In genomic region chr19:59942716-59943321, GRCm38 (mm10) we compare ENCODE assay signal across 8 mouse cellular contexts. TPM values are rescaled to one million over a fixed set of nuclear protein-coding genes. Genes with fewer than 3 reads are reported as not detected.
DNase-seq lines count a peak whose midpoint lies in the region; ATAC-seq and TF ChIP-seq lines count a peak whose summit lies in the region.

No protein-coding gene starts in this region.

- ATAC-seq in hindbrain, embryonic 15.5 days (ENCODE audit: low FRiP score, low read depth): peak; percentile 83
- peak; percentile 67 for ATAC-seq in liver, embryonic 14.5 days (ENCODE audit: insufficient read depth)
- no peak for ATAC-seq in stomach, embryonic 15.5 days (ENCODE audit: insufficient read depth, low FRiP score, low read depth)

- H3K4me1 ChIP-seq in cerebellum, adult 2 months (ENCODE audit: control insufficient read depth, insufficient read depth, low read length): peaks cover 3% of the 10 kb centered on the region
- H3K4me1 ChIP-seq in hindbrain, embryonic 15.5 days (replicated peaks): peaks cover 29% of the 10 kb centered on the region
- H3K4me1 ChIP-seq in liver, embryonic 14.5 days (replicated peaks; ENCODE audit: control insufficient read depth in 2 of 2, insufficient read depth in 2 of 2, low read length in 1 of 2): peaks cover 0 to 7% of the 10 kb centered on the region in 2 experiments; a peak in 1 of 4 replicates
- no peaks in the 10 kb centered on the region for H3K4me1 ChIP-seq in stomach, embryonic 15.5 days

- peak overlapping the region; percentile 75 for H3K9ac ChIP-seq in hindbrain, embryonic 15.5 days
- peak overlapping the region; percentile 92 for H3K9ac ChIP-seq in liver, embryonic 14.5 days (replicated peaks)
- H3K9ac ChIP-seq in stomach, embryonic 15.5 days: peak overlapping the region; percentile 83

- no peak for TF ChIP-seq CTCF in cerebellum, adult 2 months (IDR thresholded peaks at IDR 0.05; ENCODE audit: borderline replicate concordance, insufficient read depth, low read depth, low read length)
- peak; percentile 15; the same call in 1 of the 2 replicates for TF ChIP-seq CTCF in liver, embryonic 14.5 days (IDR thresholded peaks at IDR 0.05; ENCODE audit: low read depth)

- under 1% methylated on average over 26 of the region's 27 CpGs for WGBS in cerebellum, adult 2 months
- 1% methylated on average over 23 of the region's 27 CpGs for WGBS in hindbrain, embryonic 15.5 days
- WGBS in liver, embryonic 14.5 days (ENCODE audit: insufficient replicate concordance): 3% methylated on average over 27 of the region's 27 CpGs
- 2% methylated on average over 22 of the region's 27 CpGs for WGBS in stomach, embryonic 15.5 days

- peak overlapping the region; percentile 68 for H3K4me3 ChIP-seq in cerebellum, adult 2 months (replicated peaks; ENCODE audit: insufficient read depth, low read depth, low read length)
- H3K4me3 ChIP-seq in hindbrain, embryonic 15.5 days: peak overlapping the region; percentile 60
- peak overlapping the region; percentile 72 to 88 for H3K4me3 ChIP-seq in liver, embryonic 14.5 days (ENCODE audit: insufficient read depth in 1 of 2, low read depth in 2 of 2, low read length in 2 of 2)
- H3K4me3 ChIP-seq in stomach, embryonic 15.5 days (replicated peaks): peak overlapping the region; percentile 81

- H3K4me2 ChIP-seq in hindbrain, embryonic 15.5 days: peak overlapping the region; percentile 87
- H3K4me2 ChIP-seq in liver, embryonic 14.5 days (ENCODE audit: low read depth): peak overlapping the region; percentile 92
- H3K4me2 ChIP-seq in stomach, embryonic 15.5 days: peak overlapping the region; percentile 64

- TF ChIP-seq POLR2A in cerebellum, adult 2 months (IDR thresholded peaks at IDR 0.05; ENCODE audit: borderline replicate concordance, insufficient read depth, low read length): no peak

- H3K9me3 ChIP-seq in hindbrain, embryonic 15.5 days: no peaks in the 10 kb centered on the region
- H3K9me3 ChIP-seq in liver, embryonic 14.5 days (ENCODE audit: control insufficient read depth, low read length): no peaks in the 10 kb centered on the region
- H3K9me3 ChIP-seq in stomach, embryonic 15.5 days: no peaks in the 10 kb centered on the region

- peak overlapping the region; percentile 63 for H3K27ac ChIP-seq in cerebellum, adult 2 months (ENCODE audit: insufficient read depth, low read length)
- H3K27ac ChIP-seq in hindbrain, embryonic 15.5 days (replicated peaks): peak overlapping the region; percentile 90
- H3K27ac ChIP-seq in liver, embryonic 14.5 days: peak overlapping the region; percentile 84
- peak overlapping the region; percentile 89 for H3K27ac ChIP-seq in stomach, embryonic 15.5 days

- H3K36me3 ChIP-seq in hindbrain, embryonic 15.5 days: no peaks in the 10 kb centered on the region
- no peaks in the 10 kb centered on the region for H3K36me3 ChIP-seq in liver, embryonic 14.5 days (replicated peaks; ENCODE audit: control insufficient read depth, insufficient read depth, low read depth)
- no peaks in the 10 kb centered on the region for H3K36me3 ChIP-seq in stomach, embryonic 15.5 days

- no peak for DNase-seq in cerebellum, adult 2 months
- no peak for DNase-seq in cerebellum, adult 8-10 months
- DNase-seq in urinary bladder, adult 2 months (ENCODE audit: low spot score): peak; percentile 20
- no peak for DNase-seq in urinary bladder, postnatal 10 days (ENCODE audit: low spot score)
- no peak for DNase-seq in liver, embryonic 14.5 days (ENCODE audit: low read depth in 3 of 3, low spot score in 3 of 3)
- no peak for DNase-seq in urinary bladder, postnatal 4 days (ENCODE audit: low spot score in 2 of 2)

- no peak for TF ChIP-seq EP300 in liver, embryonic 14.5 days (IDR thresholded peaks at IDR 0.05; ENCODE audit: low read depth)

- no peaks in the 10 kb centered on the region for H3K27me3 ChIP-seq in cerebellum, adult 2 months (ENCODE audit: control insufficient read depth, insufficient read depth, low read length)
- H3K27me3 ChIP-seq in hindbrain, embryonic 15.5 days: no peaks in the 10 kb centered on the region
- H3K27me3 ChIP-seq in liver, embryonic 14.5 days (ENCODE audit: control insufficient read depth, insufficient read depth, low read length): no peaks in the 10 kb centered on the region; the same call in 1 of the 2 replicates
- H3K27me3 ChIP-seq in stomach, embryonic 15.5 days (replicated peaks): no peaks in the 10 kb centered on the region

RNA-seq across cellular contexts. Expression of gene Rab11fip2, which starts 0.6 kb away (rescaled TPM):
- polyA plus RNA-seq in cerebellum, adult 2 months (2012; rRNA removed): 19.9 and 21.5 TPM in 2 replicates
- 11.3 and 12.2 TPM in 2 replicates for polyA plus RNA-seq in urinary bladder, adult 2 months (2012; rRNA removed)
- polyA plus RNA-seq in hindbrain, embryonic 15.5 days (2015; fragmentation: Nextera tagmentation; extraction: Ambion mirVana): 9.8 and 10.1 TPM in 2 replicates
- 1.1 and 1.5 TPM in 2 replicates for polyA plus RNA-seq in liver, embryonic 14.5 days (2012; rRNA removed)
- polyA plus RNA-seq in liver, embryonic 14.5 days (2014; fragmentation: Nextera tagmentation; extraction: Ambion mirVana): 0.76 and 0.94 TPM in 2 replicates
- polyA plus RNA-seq in stomach, embryonic 15.5 days (2015; fragmentation: Nextera tagmentation; extraction: Ambion mirVana): 4.3 TPM in 2 replicates
